19 mouse cellular contexts compared by ENCODE assay signal in the genomic region with DNA sequence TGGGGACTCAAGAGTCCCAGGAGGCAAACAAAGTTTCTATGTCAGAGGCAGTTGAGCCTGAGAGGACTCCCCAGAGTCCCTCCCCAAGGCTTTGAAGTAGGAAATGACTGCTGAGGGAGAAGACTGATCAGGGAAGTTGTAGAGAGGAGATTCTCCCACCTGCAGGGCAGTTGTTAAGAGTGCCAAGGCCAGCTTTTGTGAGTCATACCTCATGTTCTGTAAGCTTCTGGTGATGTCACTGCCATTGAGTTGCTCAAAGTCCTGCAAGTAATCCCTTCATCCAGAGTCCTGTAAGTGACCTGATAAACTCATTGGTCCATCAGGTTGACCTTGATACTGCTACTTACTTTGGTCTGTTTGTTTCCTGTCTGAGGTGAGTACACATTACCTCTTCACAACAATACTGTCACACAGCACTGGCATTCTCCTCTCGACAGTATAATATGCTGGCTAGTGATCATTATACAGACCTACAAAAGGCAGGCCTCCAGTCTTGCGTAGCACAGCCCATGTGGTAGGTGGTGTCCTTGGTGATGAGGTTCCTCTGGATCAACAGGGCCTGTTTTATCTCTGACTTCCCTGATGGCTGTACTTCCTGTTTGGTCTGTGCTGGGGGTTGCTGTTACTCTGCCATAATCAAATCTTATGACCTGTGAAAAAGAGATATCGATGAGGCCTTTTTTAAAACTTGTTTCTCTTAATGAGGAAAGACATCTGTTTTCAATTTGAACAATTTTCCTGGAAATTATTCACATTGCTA.
DNase-seq lines count a peak whose midpoint lies in the region; ATAC-seq lines count a peak whose summit lies in the region.
"Had no signal": no experiment of that assay in that cellular context is flagged by ENCODE, and none has a peak within 500 bp of the region (broad histone marks: within the 10 kb centered on the region; RNA-seq: fewer than 3 reads in every experiment).

No protein-coding gene starts in this region.

- ATAC-seq in embryonic facial prominence, embryonic 11.5 days (replicated peaks; ENCODE audit: insufficient number of reproducible peaks, low FRiP score, low TSS enrichment, low read depth) = no peak
- ATAC-seq in common myeloid progenitor, adult 5-6 weeks (replicated peaks; ENCODE audit: low read depth, poor library complexity, severe bottlenecking) = peak; percentile 42; the same call in 1 of the 2 replicates
- 0 out of 2 replicates have a peak, but pooled peaks have one; percentile 11 for ATAC-seq in liver, embryonic 16.5 days (ENCODE audit: low read depth)
- ATAC-seq: intestine, embryonic 15.5 days had no signal

- no peak overlapping the region for H3K4me2 ChIP-seq in embryonic facial prominence, embryonic 11.5 days (ENCODE audit: low read depth, low read length)
- H3K4me2 ChIP-seq in liver, embryonic 16.5 days (ENCODE audit: low read depth, low read length) = no peak overlapping the region
- H3K4me2 ChIP-seq: hindbrain, embryonic 12.5 days; intestine, embryonic 15.5 days had no signal

- H3K4me1 ChIP-seq in embryonic facial prominence, embryonic 11.5 days (ENCODE audit: control insufficient read depth, insufficient read depth, low read length) = no peaks in the 10 kb centered on the region
- no peaks in the 10 kb centered on the region for H3K4me1 ChIP-seq in embryonic facial prominence, embryonic 10.5 days
- no peaks in the 10 kb centered on the region for H3K4me1 ChIP-seq in liver, embryonic 16.5 days (ENCODE audit: control insufficient read depth, low read depth, low read length)
- H3K4me1 ChIP-seq: heart, embryonic 10.5 days; hindbrain, embryonic 12.5 days; intestine, embryonic 15.5 days had no signal

- no peak overlapping the region for H3K27ac ChIP-seq in embryonic facial prominence, embryonic 11.5 days (replicated peaks; ENCODE audit: low read depth, low read length)
- no peak overlapping the region; the same call in 1 of the 2 replicates for H3K27ac ChIP-seq in embryonic facial prominence, embryonic 10.5 days (replicated peaks)
- H3K27ac ChIP-seq in liver, embryonic 16.5 days (ENCODE audit: low read length) = no peak overlapping the region
- H3K27ac ChIP-seq: heart, embryonic 10.5 days; hindbrain, embryonic 12.5 days; intestine, embryonic 15.5 days had no signal

- no peak overlapping the region for H3K9ac ChIP-seq in embryonic facial prominence, embryonic 11.5 days (replicated peaks; ENCODE audit: low read length)
- H3K9ac ChIP-seq in liver, embryonic 16.5 days (ENCODE audit: low read depth, low read length) = no peak overlapping the region
- H3K9ac ChIP-seq: hindbrain, embryonic 12.5 days; intestine, embryonic 15.5 days had no signal

- H3K4me3 ChIP-seq in embryonic facial prominence, embryonic 11.5 days (ENCODE audit: low read depth, low read length) = no peak overlapping the region
- no peak overlapping the region for H3K4me3 ChIP-seq in embryonic facial prominence, embryonic 10.5 days
- H3K4me3 ChIP-seq in liver, embryonic 16.5 days (ENCODE audit: low read depth, low read length) = no peak overlapping the region
- H3K4me3 ChIP-seq: heart, embryonic 10.5 days; hindbrain, embryonic 12.5 days; intestine, embryonic 15.5 days had no signal

- intact Hi-C loops in left cerebral cortex, postnatal 25 days (cut with DNase I) = no loop called here

- H3K27me3 ChIP-seq in embryonic facial prominence, embryonic 11.5 days (ENCODE audit: control insufficient read depth, insufficient read depth, low read length) = no peaks in the 10 kb centered on the region
- no peaks in the 10 kb centered on the region for H3K27me3 ChIP-seq in embryonic facial prominence, embryonic 10.5 days (replicated peaks; ENCODE audit: low read depth, poor library complexity, severe bottlenecking)
- no peaks in the 10 kb centered on the region for H3K27me3 ChIP-seq in liver, embryonic 16.5 days (ENCODE audit: control insufficient read depth, insufficient read depth, low read depth, low read length)
- H3K27me3 ChIP-seq: hindbrain, embryonic 12.5 days; intestine, embryonic 15.5 days had no signal

- 55% methylated on average over 3 of the region's 3 CpGs for WGBS in embryonic facial prominence, embryonic 11.5 days
- WGBS in embryonic facial prominence, embryonic 10.5 days = 72% methylated on average over 3 of the region's 3 CpGs
- 17% methylated on average over 3 of the region's 3 CpGs for WGBS in liver, embryonic 16.5 days (ENCODE audit: insufficient replicate concordance)

- H3K36me3 ChIP-seq in embryonic facial prominence, embryonic 11.5 days (replicated peaks; ENCODE audit: control insufficient read depth, insufficient read depth, low read depth, low read length) = no peaks in the 10 kb centered on the region
- H3K36me3 ChIP-seq in embryonic facial prominence, embryonic 10.5 days (replicated peaks) = no peaks in the 10 kb centered on the region
- H3K36me3 ChIP-seq in liver, embryonic 16.5 days (ENCODE audit: control insufficient read depth, insufficient read depth) = no peaks in the 10 kb centered on the region
- H3K36me3 ChIP-seq: heart, embryonic 10.5 days; hindbrain, embryonic 12.5 days; intestine, embryonic 15.5 days had no signal

- H3K9me3 ChIP-seq in embryonic facial prominence, embryonic 11.5 days (replicated peaks; ENCODE audit: control insufficient read depth, low read length) = no peaks in the 10 kb centered on the region
- H3K9me3 ChIP-seq in embryonic facial prominence, embryonic 10.5 days = no peaks in the 10 kb centered on the region
- no peaks in the 10 kb centered on the region for H3K9me3 ChIP-seq in liver, embryonic 16.5 days (replicated peaks; ENCODE audit: control insufficient read depth, low read length)
- H3K9me3 ChIP-seq: heart, embryonic 10.5 days; hindbrain, embryonic 12.5 days; intestine, embryonic 15.5 days had no signal

- peak; percentile 9 for DNase-seq in embryonic facial prominence, embryonic 11.5 days (ENCODE audit: low spot score)
- no peak for DNase-seq in embryonic facial prominence, embryonic 10.5 days (ENCODE audit: low spot score)
- DNase-seq in MEL-GATA-1-ER (ENCODE audit: extremely low read depth, low read depth) = peak; percentile 57
- no peak for DNase-seq in layer of hippocampus, postnatal 25 days (ENCODE audit: extremely low spot score in 1 of 2, low spot score in 1 of 2)
- DNase-seq in left cerebral cortex, postnatal 25 days (ENCODE audit: low spot score in 2 of 2) = no peak
- DNase-seq: cerebellum, adult 11 months; cerebellum, postnatal 25 days; gastrocnemius, postnatal 36 days; heart, postnatal 10 days; layer of hippocampus, postnatal 36 days; lung, adult 18-20 months; lung, postnatal 36 days; right cerebral cortex, postnatal 25 days; thymus, postnatal 36 days had no signal

Comparison
In these comparisons a context has a peak if more than half of its experiments do, and no peak if none do; other contexts are left out.
1. DNase-seq: peak in embryonic facial prominence, embryonic 11.5 days (single experiment) and MEL-GATA-1-ER (single experiment); none in embryonic facial prominence, embryonic 10.5 days (single experiment), layer of hippocampus, postnatal 25 days (0 of 2) and left cerebral cortex, postnatal 25 days (0 of 2).